ENCODE assay signal across 9 mouse cellular contexts in genomic region chr12:112760154-112760926, GRCm38 (mm10). TPM values are rescaled to one million over a fixed set of nuclear protein-coding genes. Genes with fewer than 3 reads are reported as not detected.
DNase-seq lines count a peak whose midpoint lies in the region; ATAC-seq and TF ChIP-seq lines count a peak whose summit lies in the region.
"Had no signal": no experiment of that assay in that cellular context is flagged by ENCODE, and none has a peak within 500 bp of the region (broad histone marks: within the 10 kb centered on the region; RNA-seq: fewer than 3 reads in every experiment).

Gene Pld4, plus strand, starts transcription at chr12:112760655.

- TF ChIP-seq CTCF in CH12.LX (conservative IDR thresholded peaks at IDR 0.05 in 1 of 2, IDR thresholded peaks at IDR 0.05 in 1 of 2; ENCODE audit: low read depth in 2 of 2, low read length in 2 of 2): peak in 1 of 2 experiments; percentile 47; a peak in 2 of 4 replicates

- in situ Hi-C loops in CH12.LX (cut with MboI; ENCODE audit: low pct_ligation_motif_present, low pct_unique_long_range_greater_than_20kb, low sequenced_read_pairs): no loop called here

- WGBS in heart, embryonic 15.5 days: 34% methylated on average over 4 of the region's 4 CpGs
- WGBS in embryonic facial prominence, embryonic 15.5 days: 35% methylated on average over 4 of the region's 4 CpGs
- WGBS in midbrain, embryonic 11.5 days: 44% methylated on average over 4 of the region's 4 CpGs

- no peak for TF ChIP-seq RAD21 in CH12.LX (IDR thresholded peaks at IDR 0.05; ENCODE audit: low read depth, low read length)

- H3K27ac ChIP-seq in heart, embryonic 15.5 days: no peak within 1 kb of the TSS
- H3K27ac ChIP-seq in CH12.LX (ENCODE audit: insufficient read depth, low read depth): peak within 1 kb of the TSS; percentile 92
- H3K27ac ChIP-seq in embryonic facial prominence, embryonic 15.5 days (replicated peaks): no peak within 1 kb of the TSS
- no peak within 1 kb of the TSS for H3K27ac ChIP-seq in midbrain, embryonic 11.5 days (ENCODE audit: low read depth, low read length)
- H3K27ac ChIP-seq: heart, embryonic 13.5 days had no signal

- TF ChIP-seq POLR2A in CH12.LX (IDR thresholded peaks at IDR 0.05; ENCODE audit: low read depth, low read length): peak; percentile 76

- no peak within 1 kb of the TSS for H3K9ac ChIP-seq in heart, embryonic 15.5 days
- H3K9ac ChIP-seq in CH12.LX (ENCODE audit: insufficient read depth, low read depth): peak within 1 kb of the TSS; percentile 75
- no peak within 1 kb of the TSS for H3K9ac ChIP-seq in embryonic facial prominence, embryonic 15.5 days
- no peak within 1 kb of the TSS for H3K9ac ChIP-seq in midbrain, embryonic 11.5 days (ENCODE audit: low read length)
- H3K9ac ChIP-seq: heart, embryonic 13.5 days had no signal

- no peaks in the 10 kb centered on the region for H3K4me1 ChIP-seq in heart, embryonic 15.5 days (replicated peaks)
- peaks cover 16 to 30% of the 10 kb centered on the region in 2 experiments for H3K4me1 ChIP-seq in CH12.LX (ENCODE audit: control insufficient read depth in 1 of 2, insufficient read depth in 2 of 2)
- H3K4me1 ChIP-seq in embryonic facial prominence, embryonic 15.5 days: no peaks in the 10 kb centered on the region
- no peaks in the 10 kb centered on the region for H3K4me1 ChIP-seq in midbrain, embryonic 11.5 days (ENCODE audit: control insufficient read depth, insufficient read depth, low read length)
- H3K4me1 ChIP-seq: heart, embryonic 13.5 days had no signal

- dilution Hi-C loops in CH12.LX (cut with MboI; ENCODE audit: extremely low pct_ligation_motif_present, extremely low pct_unique_long_range_greater_than_20kb, low sequenced_read_pairs): no loop called here

- H3K4me3 ChIP-seq in heart, embryonic 15.5 days: peak within 1 kb of the TSS; percentile 24
- H3K4me3 ChIP-seq in CH12.LX (replicated peaks in 1 of 3; ENCODE audit: low read depth in 2 of 3, low read length in 2 of 3, poor library complexity in 1 of 3): peak within 1 kb of the TSS; percentile 65 to 83 (median 66)
- H3K4me3 ChIP-seq in embryonic facial prominence, embryonic 15.5 days (replicated peaks): no peak within 1 kb of the TSS
- no peak within 1 kb of the TSS for H3K4me3 ChIP-seq in midbrain, embryonic 11.5 days (ENCODE audit: low read depth, low read length)
- H3K4me3 ChIP-seq: heart, embryonic 13.5 days had no signal

- TF ChIP-seq EP300 in CH12.LX (IDR thresholded peaks at IDR 0.05; ENCODE audit: low read length): peak; percentile 56

- H3K36me3 ChIP-seq in heart, embryonic 15.5 days: no peaks in the 10 kb centered on the region
- peaks cover 20 to 25% of the 10 kb centered on the region in 2 experiments for H3K36me3 ChIP-seq in CH12.LX (replicated peaks in 1 of 2; ENCODE audit: control insufficient read depth in 1 of 2, insufficient read depth in 1 of 2, low read length in 1 of 2)
- H3K36me3 ChIP-seq in embryonic facial prominence, embryonic 15.5 days: no peaks in the 10 kb centered on the region
- H3K36me3 ChIP-seq in midbrain, embryonic 11.5 days (ENCODE audit: control insufficient read depth, insufficient read depth, low read length): no peaks in the 10 kb centered on the region
- H3K36me3 ChIP-seq: heart, embryonic 13.5 days had no signal

- H3K27me3 ChIP-seq in heart, embryonic 15.5 days: no peaks in the 10 kb centered on the region
- no peaks in the 10 kb centered on the region for H3K27me3 ChIP-seq in CH12.LX (replicated peaks)
- no peaks in the 10 kb centered on the region for H3K27me3 ChIP-seq in embryonic facial prominence, embryonic 15.5 days
- no peaks in the 10 kb centered on the region for H3K27me3 ChIP-seq in midbrain, embryonic 11.5 days (ENCODE audit: control insufficient read depth, insufficient read depth, low read length)

- no peak for DNase-seq in heart, adult 8-10 months (ENCODE audit: low spot score)
- DNase-seq in CH12.LX (ENCODE audit: extremely low read depth) (peak; percentile 90), MN1 (ENCODE audit: low spot score) (no peak)
- DNase-seq in lung, postnatal 25 days (ENCODE audit: low spot score): peak; percentile 53
- no peak for DNase-seq in midbrain, embryonic 11.5 days (ENCODE audit: low spot score, missing footprints)
- DNase-seq in ovary, postnatal 36 days (ENCODE audit: low spot score): no peak

- ATAC-seq in heart, embryonic 15.5 days (replicated peaks; ENCODE audit: insufficient number of reproducible peaks, insufficient read depth, low FRiP score, low read depth): no peak
- ATAC-seq in embryonic facial prominence, embryonic 15.5 days (ENCODE audit: insufficient number of reproducible peaks, low FRiP score, low TSS enrichment, low read depth): no peak
- no peak for ATAC-seq in midbrain, embryonic 11.5 days (ENCODE audit: low FRiP score)

- no peaks in the 10 kb centered on the region for H3K9me3 ChIP-seq in heart, embryonic 15.5 days (replicated peaks)
- H3K9me3 ChIP-seq in CH12.LX (replicated peaks; ENCODE audit: low read length): peaks cover 14% of the 10 kb centered on the region
- H3K9me3 ChIP-seq in embryonic facial prominence, embryonic 15.5 days (replicated peaks): no peaks in the 10 kb centered on the region
- H3K9me3 ChIP-seq in midbrain, embryonic 11.5 days (ENCODE audit: control insufficient read depth, low read length): no peaks in the 10 kb centered on the region
- H3K9me3 ChIP-seq: heart, embryonic 13.5 days had no signal

- H3K4me2 ChIP-seq in heart, embryonic 15.5 days: 0 out of 2 replicates have a peak within 1 kb of the TSS, but pooled peaks have one; percentile 10
- peak within 1 kb of the TSS; percentile 23 for H3K4me2 ChIP-seq in CH12.LX (ENCODE audit: insufficient read depth, low read depth, poor library complexity, severe bottlenecking)
- no peak within 1 kb of the TSS for H3K4me2 ChIP-seq in embryonic facial prominence, embryonic 15.5 days (replicated peaks)
- no peak within 1 kb of the TSS for H3K4me2 ChIP-seq in midbrain, embryonic 11.5 days
- H3K4me2 ChIP-seq: heart, embryonic 13.5 days had no signal

- no peaks in the 10 kb centered on the region for H3K79me2 ChIP-seq in CH12.LX (replicated peaks; ENCODE audit: control insufficient read depth, extremely low read depth, insufficient read depth, poor library complexity, severe bottlenecking)

TF ChIP-seq in CH12.LX, 34 proteins besides CTCF, POLR2A, EP300 and RAD21 (continues in another document):
- TF ChIP-seq MXI1 (IDR thresholded peaks at IDR 0.05; ENCODE audit: low read depth, low read length): no peak; the same call in 1 of the 2 replicates
- peak; percentile 41; the same call in 1 of the 2 replicates for TF ChIP-seq HCFC1 (IDR thresholded peaks at IDR 0.05; ENCODE audit: low read depth, low read length)
- TF ChIP-seq SMC3 (IDR thresholded peaks at IDR 0.05; ENCODE audit: low read depth, low read length): no peak
- no peak for TF ChIP-seq PAX5 (IDR thresholded peaks at IDR 0.05; ENCODE audit: low read length)
- no peak for TF ChIP-seq E2F4 (IDR thresholded peaks at IDR 0.05; ENCODE audit: insufficient replicate concordance, low read depth, low read length)
- TF ChIP-seq NELFE (IDR thresholded peaks at IDR 0.05; ENCODE audit: low read depth, low read length): peak; percentile 75
- peak; percentile 77 for TF ChIP-seq BHLHE40 (IDR thresholded peaks at IDR 0.05; ENCODE audit: low read depth, low read length)
- peak; percentile 61; the same call in 1 of the 2 replicates for TF ChIP-seq IRF4 (IDR thresholded peaks at IDR 0.05; ENCODE audit: low read depth, low read length)
- peak; percentile 54 for TF ChIP-seq ETS1 (conservative IDR thresholded peaks at IDR 0.05; ENCODE audit: low read depth, low read length)
- TF ChIP-seq MAZ (IDR thresholded peaks at IDR 0.05; ENCODE audit: low read depth, low read length): no peak
- no peak for TF ChIP-seq SIN3A (IDR thresholded peaks at IDR 0.05; ENCODE audit: low read length)
- peak; percentile 91 for TF ChIP-seq TCF12 (IDR thresholded peaks at IDR 0.05; ENCODE audit: low read depth, low read length)
- TF ChIP-seq USF1 (IDR thresholded peaks at IDR 0.05; ENCODE audit: low read depth, low read length): no peak
- TF ChIP-seq MAFK (IDR thresholded peaks at IDR 0.05; ENCODE audit: insufficient replicate concordance, low read length): no peak
- TF ChIP-seq CHD2 (IDR thresholded peaks at IDR 0.05; ENCODE audit: low read length): peak; percentile 87
- peak; percentile 71; the same call in 1 of the 2 replicates for TF ChIP-seq TBP (conservative IDR thresholded peaks at IDR 0.05; ENCODE audit: low read depth, low read length)
- no peak for TF ChIP-seq MAX (IDR thresholded peaks at IDR 0.05; ENCODE audit: low read length)
- no peak for TF ChIP-seq JUN (IDR thresholded peaks at IDR 0.05; ENCODE audit: insufficient read depth, low read depth, low read length)
- no peak for TF ChIP-seq GABPA (IDR thresholded peaks at IDR 0.05; ENCODE audit: insufficient replicate concordance, low read depth, low read length)
- TF ChIP-seq UBTF (IDR thresholded peaks at IDR 0.05; ENCODE audit: low read depth, low read length): no peak
- TF ChIP-seq RCOR1 (conservative IDR thresholded peaks at IDR 0.05; ENCODE audit: low read depth, low read length): no peak
- no peak for TF ChIP-seq KAT2A (IDR thresholded peaks at IDR 0.05; ENCODE audit: insufficient replicate concordance, low read length)
- no peak for TF ChIP-seq NRF1 (IDR thresholded peaks at IDR 0.05; ENCODE audit: low read depth, low read length)
- no peak for TF ChIP-seq MYC (IDR thresholded peaks at IDR 0.05; ENCODE audit: low read depth, low read length)
- TF ChIP-seq ELF1 (IDR thresholded peaks at IDR 0.05; ENCODE audit: low read depth, low read length): peak; percentile 87
- TF ChIP-seq ZKSCAN1 (IDR thresholded peaks at IDR 0.05; ENCODE audit: borderline replicate concordance, low read depth, low read length): no peak
- no peak for TF ChIP-seq ZNF384 (IDR thresholded peaks at IDR 0.05; ENCODE audit: low read depth, low read length)
- TF ChIP-seq ZMIZ1 (IDR thresholded peaks at IDR 0.05; ENCODE audit: low read depth, low read length): 0 out of 2 replicates have a peak, but pooled peaks have one; percentile 63
- no peak for TF ChIP-seq JUND (conservative IDR thresholded peaks at IDR 0.05; ENCODE audit: low read depth, low read length)
- TF ChIP-seq CHD1 (IDR thresholded peaks at IDR 0.05; ENCODE audit: low read depth, low read length): no peak; the same call in 1 of the 2 replicates

RNA-seq across cellular contexts. Expression of gene Pld4, which starts in this region (rescaled TPM):
- polyA plus RNA-seq in heart, embryonic 15.5 days (2015; fragmentation: Nextera tagmentation; extraction: Ambion mirVana): 7.2 and 34.0 TPM in 2 replicates
- 1 to 10 TPM; 3.4 to 8.1 (median 4.3) TPM for total RNA-seq in heart, adult 8-10 months (2022)
- 149 and 155 TPM in 2 replicates for total RNA-seq in CH12.LX (2012; rRNA removed)
- 112 and 117 TPM in 2 replicates for total RNA-seq in CH12.LX (2014; rRNA removed)
- polyA plus RNA-seq in CH12.LX (2012; ENCODE audit: insufficient read length, low read depth): 196 and 226 TPM in 2 replicates
- 13.4 and 15.3 TPM in 2 replicates for polyA plus RNA-seq in embryonic facial prominence, embryonic 15.5 days (2015; fragmentation: Nextera tagmentation; extraction: Ambion mirVana)
- 3.5 and 4.2 TPM in 2 replicates for polyA plus RNA-seq in midbrain, embryonic 11.5 days (2014; fragmentation: Nextera tagmentation; extraction: Ambion mirVana)

Comparison
In these comparisons a context has a peak if more than half of its experiments do, and no peak if none do; other contexts are left out.
1. RNA of gene Pld4 (total RNA-seq): 112 to 155 TPM in CH12.LX; 3.4 to 8.1 TPM in heart, adult 8-10 months; every median in the first group is over 10 times any median in the second.
2. H3K4me2 ChIP-seq: peak in heart, embryonic 15.5 days (single experiment) and CH12.LX (single experiment); none in embryonic facial prominence, embryonic 15.5 days (single experiment) and midbrain, embryonic 11.5 days (single experiment).
3. H3K4me3 ChIP-seq: peak in heart, embryonic 15.5 days (single experiment) and CH12.LX (3 of 3); none in embryonic facial prominence, embryonic 15.5 days (single experiment) and midbrain, embryonic 11.5 days (single experiment).
4. DNase-seq: peak in CH12.LX (single experiment) and lung, postnatal 25 days (single experiment); none in heart, adult 8-10 months (single experiment), MN1 (single experiment), midbrain, embryonic 11.5 days (single experiment) and ovary, postnatal 36 days (single experiment).